Mouse (Mus musculus) embryonic fibroblast, embryonic 13.5 days (primary cell): Measurements from ENCODE around the gene Ubap2l.

Source experiments
- CTCF ChIP-seq: IDR thresholded peaks from 2 replicates; pipeline ENCODE4 v1.5.1; 2011; ENCODE audit warnings: mild to moderate bottlenecking, control low read depth, low read length, moderate library complexity, borderline replicate concordance; ENCODE audit not compliant: insufficient read depth
- POLR2A ChIP-seq: IDR thresholded peaks from 2 replicates; pipeline ENCODE4 v1.6.1; 2011; ENCODE audit warnings: low read depth, mild to moderate bottlenecking, control low read depth, low read length, moderate library complexity

GRCm38 (mm10) chr3:90069688-90070087 is 17.3 kb upstream of the Ubap2l start:
- no peak for TF ChIP-seq CTCF
- TF ChIP-seq POLR2A: no peak
